In genomic region chr6:111622481-111623139, GRCm38 (mm10) we compare ENCODE assay signal across 11 mouse cellular contexts.
DNase-seq lines count a peak whose midpoint lies in the region; ATAC-seq lines count a peak whose summit lies in the region.
"Had no signal": no experiment of that assay in that cellular context is flagged by ENCODE, and none has a peak within 500 bp of the region (broad histone marks: within the 10 kb centered on the region; RNA-seq: fewer than 3 reads in every experiment).

No protein-coding gene starts in this region.

- no peak overlapping the region for H3K27ac ChIP-seq in neural tube, embryonic 12.5 days
- no peak overlapping the region for H3K27ac ChIP-seq in neural tube, embryonic 15.5 days (replicated peaks)
- H3K27ac ChIP-seq in hindbrain, embryonic 16.5 days (ENCODE audit: low read depth, low read length): no peak overlapping the region
- no peak overlapping the region for H3K27ac ChIP-seq in heart, embryonic 11.5 days (ENCODE audit: low read depth, low read length)
- H3K27ac ChIP-seq: embryonic facial prominence, embryonic 13.5 days had no signal

- DNase-seq in cerebellum, adult 9-11 months: peak; percentile 8
- DNase-seq in cerebellum, adult 18-20 months: no peak
- DNase-seq in lung, postnatal 14 days: no peak
- DNase-seq in heart, postnatal 4 days: no peak
- DNase-seq: heart, adult 18-20 months had no signal

- ATAC-seq in neural tube, embryonic 12.5 days (ENCODE audit: low FRiP score, low read depth): peak; percentile 52; the same call in 1 of the 2 replicates
- ATAC-seq in neural tube, embryonic 15.5 days (ENCODE audit: low FRiP score): no peak
- ATAC-seq in hindbrain, embryonic 16.5 days: peak; percentile 76; the same call in 1 of the 2 replicates
- no peak for ATAC-seq in heart, embryonic 11.5 days (replicated peaks; ENCODE audit: insufficient number of reproducible peaks, low FRiP score, low TSS enrichment)

- H3K4me2 ChIP-seq in neural tube, embryonic 12.5 days (replicated peaks): no peak overlapping the region
- no peak overlapping the region for H3K4me2 ChIP-seq in neural tube, embryonic 15.5 days
- H3K4me2 ChIP-seq in hindbrain, embryonic 16.5 days (ENCODE audit: low read length): no peak overlapping the region
- H3K4me2 ChIP-seq in heart, embryonic 11.5 days: no peak overlapping the region
- H3K4me2 ChIP-seq: embryonic facial prominence, embryonic 13.5 days had no signal

- H3K9ac ChIP-seq in neural tube, embryonic 12.5 days: no peak overlapping the region
- H3K9ac ChIP-seq in neural tube, embryonic 15.5 days (replicated peaks): no peak overlapping the region
- H3K9ac ChIP-seq in hindbrain, embryonic 16.5 days (ENCODE audit: low read depth, low read length): no peak overlapping the region
- H3K9ac ChIP-seq in heart, embryonic 11.5 days (ENCODE audit: low read depth, low read length): no peak overlapping the region
- H3K9ac ChIP-seq: embryonic facial prominence, embryonic 13.5 days had no signal

- H3K27me3 ChIP-seq in neural tube, embryonic 12.5 days (replicated peaks): no peaks in the 10 kb centered on the region
- H3K27me3 ChIP-seq in neural tube, embryonic 15.5 days (replicated peaks): no peaks in the 10 kb centered on the region
- no peaks in the 10 kb centered on the region for H3K27me3 ChIP-seq in hindbrain, embryonic 16.5 days (replicated peaks; ENCODE audit: control insufficient read depth, insufficient read depth, low read length)
- no peaks in the 10 kb centered on the region for H3K27me3 ChIP-seq in heart, embryonic 11.5 days (ENCODE audit: control insufficient read depth, insufficient read depth, low read length)
- H3K27me3 ChIP-seq: embryonic facial prominence, embryonic 13.5 days had no signal

- no peaks in the 10 kb centered on the region for H3K9me3 ChIP-seq in neural tube, embryonic 12.5 days
- H3K9me3 ChIP-seq in neural tube, embryonic 15.5 days (replicated peaks): no peaks in the 10 kb centered on the region
- no peaks in the 10 kb centered on the region for H3K9me3 ChIP-seq in hindbrain, embryonic 16.5 days (ENCODE audit: control insufficient read depth, low read length)
- no peaks in the 10 kb centered on the region for H3K9me3 ChIP-seq in heart, embryonic 11.5 days (replicated peaks; ENCODE audit: control insufficient read depth, low read length)
- H3K9me3 ChIP-seq: embryonic facial prominence, embryonic 13.5 days had no signal

- no peaks in the 10 kb centered on the region for H3K36me3 ChIP-seq in neural tube, embryonic 12.5 days
- no peaks in the 10 kb centered on the region for H3K36me3 ChIP-seq in neural tube, embryonic 15.5 days
- no peaks in the 10 kb centered on the region for H3K36me3 ChIP-seq in hindbrain, embryonic 16.5 days (ENCODE audit: control insufficient read depth, insufficient read depth, low read length)
- H3K36me3 ChIP-seq in heart, embryonic 11.5 days (ENCODE audit: control insufficient read depth, insufficient read depth, low read length): no peaks in the 10 kb centered on the region
- H3K36me3 ChIP-seq: embryonic facial prominence, embryonic 13.5 days; G1E had no signal

- H3K4me1 ChIP-seq in neural tube, embryonic 12.5 days: no peaks in the 10 kb centered on the region
- no peaks in the 10 kb centered on the region for H3K4me1 ChIP-seq in neural tube, embryonic 15.5 days
- H3K4me1 ChIP-seq in hindbrain, embryonic 16.5 days (ENCODE audit: control insufficient read depth, insufficient read depth, low read depth, low read length): 0 out of 2 replicates have a peak, but pooled peaks cover 2% of the 10 kb centered on the region
- no peaks in the 10 kb centered on the region for H3K4me1 ChIP-seq in heart, embryonic 11.5 days (ENCODE audit: control insufficient read depth, insufficient read depth, low read length)
- H3K4me1 ChIP-seq: embryonic facial prominence, embryonic 13.5 days had no signal

- H3K4me3 ChIP-seq in neural tube, embryonic 12.5 days: no peak overlapping the region
- H3K4me3 ChIP-seq in neural tube, embryonic 15.5 days (replicated peaks): no peak overlapping the region
- no peak overlapping the region for H3K4me3 ChIP-seq in hindbrain, embryonic 16.5 days (ENCODE audit: low read length)
- no peak overlapping the region for H3K4me3 ChIP-seq in heart, embryonic 11.5 days (ENCODE audit: low read depth, low read length)
- H3K4me3 ChIP-seq: embryonic facial prominence, embryonic 13.5 days had no signal

- WGBS in neural tube, embryonic 12.5 days: 48% methylated on average over 7 of the region's 7 CpGs
- WGBS in neural tube, embryonic 15.5 days: 43% methylated on average over 7 of the region's 7 CpGs
- WGBS in hindbrain, embryonic 16.5 days: 34% methylated on average over 7 of the region's 7 CpGs
- WGBS in heart, embryonic 11.5 days (ENCODE audit: insufficient replicate concordance): 70% methylated on average over 7 of the region's 7 CpGs

Comparison
In these comparisons a context has a peak if more than half of its experiments do, and no peak if none do; other contexts are left out.
1. ATAC-seq: peak in neural tube, embryonic 12.5 days (single experiment) and hindbrain, embryonic 16.5 days (single experiment); none in neural tube, embryonic 15.5 days (single experiment) and heart, embryonic 11.5 days (single experiment).